Mouse (Mus musculus) heart, embryonic 11.5 days (tissue): ENCODE measurements around the gene Dip2a. TPM values are rescaled to one million over a fixed set of nuclear protein-coding genes. Genes with fewer than 3 reads are reported as not detected.

ENCODE experiments used
- ATAC-seq: fragments of 200-750 bp; cut with Nextera tagmentation; replicated peaks from 2 replicates; pipeline ENCODE4 v1.8.0; 2017; ENCODE audit warnings: moderate library complexity; ENCODE audit not compliant: insufficient number of reproducible peaks, low FRiP score, low TSS enrichment
- H3K27ac ChIP-seq: fragments of 300-500 bp; sonication (generic); 2 replicates; pipeline ENCODE4 v1.5.1; 2014; ENCODE audit warnings: mild to moderate bottlenecking, low read depth, low read length
- H3K27me3 ChIP-seq: fragments of 300-500 bp; sonication (generic); 2 replicates; pipeline ENCODE4 v1.6.1; 2014; ENCODE audit warnings: mild to moderate bottlenecking, low read length, mixed read lengths; ENCODE audit not compliant: control insufficient read depth, insufficient read depth
- H3K36me3 ChIP-seq: fragments of 300-500 bp; sonication (generic); 2 replicates; pipeline ENCODE4 v1.6.1; 2014; ENCODE audit warnings: mild to moderate bottlenecking, low read length, moderate library complexity, mixed read lengths; ENCODE audit not compliant: control insufficient read depth, insufficient read depth
- H3K4me1 ChIP-seq: fragments of 300-500 bp; sonication (generic); 2 replicates; pipeline ENCODE4 v1.6.1; 2014; ENCODE audit warnings: low read length; ENCODE audit not compliant: control insufficient read depth, insufficient read depth
- H3K4me2 ChIP-seq: fragments of 300-500 bp; sonication (generic); 2 replicates; pipeline ENCODE4 v1.6.1; 2014; ENCODE audit warnings: mild to moderate bottlenecking, moderate library complexity
- H3K4me3 ChIP-seq: fragments of 300-500 bp; sonication (generic); 2 replicates; pipeline ENCODE4 v1.5.1; 2014; ENCODE audit warnings: low read depth, low read length
- H3K9ac ChIP-seq: fragments of 300-500 bp; sonication (generic); 2 replicates; pipeline ENCODE4 v1.6.1; 2014; ENCODE audit warnings: mild to moderate bottlenecking, low read depth, low read length, moderate library complexity
- H3K9me3 ChIP-seq: fragments of 300-500 bp; sonication (generic); replicated peaks from 2 replicates; pipeline ENCODE4 v1.6.1; 2016; ENCODE audit warnings: low read length; ENCODE audit not compliant: control insufficient read depth
- WGBS: fragments of 180-500 bp; shearing (Covaris S2); extraction: QIAGEN DNeasy Blood & Tissue Kit; methylation state at CpG from one replicate; pipeline ENCODE4 v1.1.7; 2014; ENCODE audit not compliant: insufficient replicate concordance; 5-methylcytosine and 5-hydroxymethylcytosine counted together
- polyA plus RNA-seq: library from polyadenylated mRNA; unstranded; fragments of >200 nt; fragmentation: Nextera tagmentation; extraction: Ambion mirVana; gene quantifications from 2 replicates; pipeline ENCODE4 v1.2.1, GENCODE M21; 2014

Gene Dip2a
- polyA plus RNA-seq, 1 experiment from 2014 or later = 5.6 TPM

DNA sequence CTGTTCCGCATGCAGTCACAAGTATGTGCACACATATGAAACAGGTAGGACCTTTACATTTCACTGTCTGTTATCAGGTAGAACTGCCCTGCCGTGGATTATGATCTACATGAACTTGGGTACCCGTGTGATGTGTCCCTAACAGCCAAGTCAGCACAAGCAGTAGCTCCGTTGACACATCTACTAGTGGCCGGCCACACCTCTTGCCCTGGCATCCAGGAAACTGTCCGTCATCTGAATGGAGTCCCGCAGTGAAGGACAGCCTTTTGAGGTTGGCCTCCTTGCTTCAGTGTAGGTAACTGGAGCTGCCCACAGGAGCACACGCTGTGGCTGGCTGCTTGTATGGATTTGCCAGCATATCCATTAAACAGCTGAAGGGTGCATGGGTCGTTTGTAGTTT is 126.9 kb downstream of the Dip2a start:
- H3K9me3 ChIP-seq = peaks cover 11% of the 10 kb centered on the region; the same call in 1 of the 2 replicates
- H3K4me1 ChIP-seq = no peaks in the 10 kb centered on the region
- no peak for ATAC-seq

DNA sequence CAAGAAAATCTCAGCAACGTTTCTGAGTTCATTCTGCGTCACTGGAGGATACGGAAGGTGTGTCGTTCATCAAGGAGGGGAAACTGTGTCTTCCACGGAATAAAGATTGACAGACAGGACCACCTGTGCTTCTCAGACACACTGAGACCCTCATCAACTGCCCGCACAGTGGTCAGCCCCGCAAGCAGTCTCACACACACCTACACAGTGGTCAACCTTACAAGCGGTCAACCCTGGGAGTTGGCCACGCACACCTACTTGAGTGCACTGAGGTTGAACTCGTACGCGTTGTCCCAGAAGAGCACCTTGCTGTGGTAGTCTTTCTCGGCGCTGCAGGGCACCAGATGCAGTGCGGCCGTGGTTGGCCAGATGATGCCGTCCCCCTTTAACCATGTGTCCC is 128.0 kb downstream of the Dip2a start:
- Histone ChIP-seq H3K4me3 (no peak overlapping the region), H3K9me3 (peaks cover 11% of the 10 kb centered on the region; the same call in 1 of the 2 replicates), H3K4me2 (no peak overlapping the region), H3K4me1 (no peaks in the 10 kb centered on the region), H3K27ac (no peak overlapping the region), H3K9ac (no peak overlapping the region), H3K27me3 (no peaks in the 10 kb centered on the region), H3K36me3 (peaks cover 49% of the 10 kb centered on the region)
- 94% methylated on average over 17 of the region's 17 CpGs for WGBS
- ATAC-seq = no peak

More for the DNA sequence above, 126.9 kb downstream of the Dip2a start:
- H3K27me3 ChIP-seq = no peaks in the 10 kb centered on the region
- no peak overlapping the region for H3K4me2 ChIP-seq
- peaks cover 49% of the 10 kb centered on the region for H3K36me3 ChIP-seq
- no peak overlapping the region for H3K27ac ChIP-seq
- H3K4me3 ChIP-seq = no peak overlapping the region
- H3K9ac ChIP-seq = no peak overlapping the region
- WGBS = 77% methylated on average over 9 of the region's 9 CpGs

DNA sequence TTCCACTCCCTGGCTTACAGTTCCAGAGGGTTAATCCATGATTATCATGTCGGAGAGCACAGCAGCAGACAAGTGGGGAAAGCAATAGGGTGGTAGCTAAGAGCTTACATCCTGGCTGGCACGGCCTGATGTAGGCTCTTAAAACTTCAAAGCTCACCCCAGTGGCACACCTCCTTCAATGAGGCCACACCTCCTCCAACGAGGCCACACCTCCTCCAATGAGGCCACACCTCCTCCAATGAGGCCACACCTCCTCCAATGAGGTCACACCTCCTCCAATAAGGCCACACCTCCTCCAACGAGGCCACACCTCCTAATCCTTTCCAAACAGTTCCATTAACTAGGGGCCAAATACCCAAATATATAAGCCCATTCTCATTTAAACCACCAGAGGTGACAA is 130.9 kb downstream of the Dip2a start:
- no peak overlapping the region for H3K4me2 ChIP-seq
- peaks cover 51% of the 10 kb centered on the region for H3K36me3 ChIP-seq
- 84% methylated on average over 4 of the region's 4 CpGs for WGBS
- no peak overlapping the region for H3K27ac ChIP-seq
- no peaks in the 10 kb centered on the region for H3K4me1 ChIP-seq
- H3K9ac ChIP-seq = no peak overlapping the region
- no peak for ATAC-seq
- H3K9me3 ChIP-seq = peaks cover 11% of the 10 kb centered on the region; the same call in 1 of the 2 replicates
- no peaks in the 10 kb centered on the region for H3K27me3 ChIP-seq
- no peak overlapping the region for H3K4me3 ChIP-seq

DNA sequence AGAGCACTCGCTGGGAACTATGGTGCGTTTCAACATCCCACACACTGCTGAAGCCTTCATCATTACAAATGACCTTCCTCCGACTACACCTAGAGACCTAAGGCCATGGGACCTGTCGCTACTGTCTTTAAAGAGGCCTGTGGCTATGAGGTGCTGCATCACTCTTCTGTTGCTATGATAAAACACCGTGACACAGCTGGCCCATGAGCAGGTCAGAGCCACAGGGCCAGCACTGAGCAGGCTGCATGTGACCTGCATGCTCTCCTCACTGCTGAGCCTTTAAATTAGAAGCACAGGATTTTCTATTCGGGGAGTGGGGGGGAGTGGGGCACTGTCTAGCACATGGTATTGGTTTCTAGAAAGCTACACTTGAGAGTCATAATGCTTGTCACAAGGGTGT is 133.0 kb downstream of the Dip2a start:
- Histone ChIP-seq H3K4me3 (no peak overlapping the region), H3K9ac (no peak overlapping the region), H3K9me3 (peaks cover 11% of the 10 kb centered on the region; the same call in 1 of the 2 replicates), H3K36me3 (peaks cover 53% of the 10 kb centered on the region), H3K4me1 (no peaks in the 10 kb centered on the region), H3K27ac (no peak overlapping the region), H3K27me3 (no peaks in the 10 kb centered on the region), H3K4me2 (no peak overlapping the region)
- no peak for ATAC-seq
- 87% methylated on average over 6 of the region's 6 CpGs for WGBS

DNA sequence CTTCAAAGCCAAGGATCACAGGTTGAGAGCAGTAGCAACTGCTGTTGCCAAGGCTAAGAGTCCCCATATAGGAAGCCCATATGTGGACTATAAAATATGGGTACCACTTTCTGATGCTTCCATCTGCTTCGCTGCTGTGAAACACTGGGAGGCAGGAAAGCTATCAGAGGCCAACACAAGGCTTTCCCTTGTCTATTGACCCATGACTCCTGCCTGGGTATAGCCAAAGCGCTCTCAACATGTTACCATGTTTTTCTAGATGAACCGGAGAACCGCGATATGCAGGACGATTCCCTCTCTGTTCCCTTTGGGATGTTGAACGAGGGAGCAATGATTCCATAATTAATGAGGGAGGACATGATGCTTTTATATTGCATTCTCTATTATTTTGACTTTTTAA is 134.3 kb downstream of the Dip2a start:
- Histone ChIP-seq H3K9me3 (peaks cover 11% of the 10 kb centered on the region; the same call in 1 of the 2 replicates), H3K27me3 (no peaks in the 10 kb centered on the region), H3K9ac (no peak overlapping the region), H3K27ac (no peak overlapping the region), H3K4me3 (no peak overlapping the region), H3K36me3 (peaks cover 43% of the 10 kb centered on the region), H3K4me1 (no peaks in the 10 kb centered on the region), H3K4me2 (no peak overlapping the region)
- ATAC-seq = no peak
- WGBS = 94% methylated on average over 7 of the region's 7 CpGs

Other genes with a start within 250 kb of the Dip2a start
- gene Slc5a4b, start 234.3 kb downstream of the Dip2a start, polyA plus RNA-seq = not detected in 2 replicates
- gene Slc5a4a, start 197.8 kb downstream of the Dip2a start, polyA plus RNA-seq = not detected in 2 replicates
- gene Prmt2, start 107.4 kb downstream of the Dip2a start, polyA plus RNA-seq = 62.6 and 66.3 TPM in 2 replicates
- 0.39 and 0.44 TPM in 2 replicates for gene S100b, start 91.4 kb downstream of the Dip2a start, polyA plus RNA-seq
- not detected in 2 replicates for gene AC141477.1, start 95.2 kb upstream of the Dip2a start, polyA plus RNA-seq
- 11.8 and 12.5 TPM in 2 replicates for gene Pcnt, start 97.5 kb upstream of the Dip2a start, polyA plus RNA-seq
- gene 2610028H24Rik, start 103.8 kb upstream of the Dip2a start, polyA plus RNA-seq = not detected in 2 replicates
- gene Mcm3ap, start 123.6 kb upstream of the Dip2a start, polyA plus RNA-seq = 34.2 and 51.2 TPM in 2 replicates
- 4.6 and 5.2 TPM in 2 replicates for gene Ybey, start 123.8 kb upstream of the Dip2a start, polyA plus RNA-seq
- 14.0 and 15.1 TPM in 2 replicates for gene Lss, start 186.3 kb upstream of the Dip2a start, polyA plus RNA-seq
- not detected in 2 replicates for gene Spatc1l, start 217.0 kb upstream of the Dip2a start, polyA plus RNA-seq
- 1.9 and 3.4 TPM in 2 replicates for gene Ftcd, start 230.4 kb upstream of the Dip2a start, polyA plus RNA-seq